Mouse (Mus musculus) thymus, adult 18-20 months (tissue): Measurements from ENCODE around the gene Gm14597.
"Not testable (repeated sequence)": the region's sequence is repeated elsewhere in the genome, so short reads cannot be mapped to it uniquely, and the experiment has no call there.

Experiments used
- DNase-seq, 2 experiments: peaks; one replicate each; pipeline ENCODE4 v3.0.0; 2022; ENCODE audit warnings: mixed read lengths in 2 of 2

Gene Gm14597

GRCm38 (mm10) chrX:53608879-53609278 is at the start of gene Gm14597:
TSS of gene Gm14597 (minus strand) at chrX:53608979.
- DNase-seq = not testable (repeated sequence)

- not testable (repeated sequence) for DNase-seq
These were observed 44.1 kb upstream of the Gm14597 start for GRCm38 (mm10) chrX:53652917-53653316.

- DNase-seq = no peak
These were observed 37.1 kb upstream of the Gm14597 start for GRCm38 (mm10) chrX:53645885-53646284.

- peak; percentile 23 to 49 for DNase-seq
These were observed 34.5 kb upstream of the Gm14597 start, which contains the start of gene Rtl8a for GRCm38 (mm10) chrX:53642980-53643961. TSS of gene Rtl8a (minus strand) at chrX:53643682.

GRCm38 (mm10) chrX:53642604-53642979 is 33.8 kb upstream of the Gm14597 start:
- not testable (repeated sequence) for DNase-seq

- not testable (repeated sequence) for DNase-seq
These were observed 29.3 kb upstream of the Gm14597 start for GRCm38 (mm10) chrX:53638107-53638506.

- not testable (repeated sequence) for DNase-seq
These were observed 2.6 kb upstream of the Gm14597 start for GRCm38 (mm10) chrX:53611395-53611794.

- peak in 1 of 2 experiments; percentile 11 for DNase-seq
These were observed 1.8 kb upstream of the Gm14597 start for GRCm38 (mm10) chrX:53610571-53610970.

- no peak for DNase-seq
These were observed 511 bp downstream of the Gm14597 start for GRCm38 (mm10) chrX:53608122-53608813.

GRCm38 (mm10) chrX:53607242-53608121 is 1.3 kb downstream of the Gm14597 start, which contains the start of gene Rtl8c:
TSS of gene Rtl8c (plus strand) at chrX:53608032.
- peak; percentile 55 to 63 for DNase-seq

- not testable (repeated sequence) for DNase-seq
These were observed 2.6 kb downstream of the Gm14597 start for GRCm38 (mm10) chrX:53606176-53606575.

GRCm38 (mm10) chrX:53599993-53600392 is 8.8 kb downstream of the Gm14597 start:
- DNase-seq = not testable (repeated sequence)

GRCm38 (mm10) chrX:53583404-53583803 is 25.4 kb downstream of the Gm14597 start:
- not testable (repeated sequence) for DNase-seq

- not testable (repeated sequence) for DNase-seq
These were observed 27.4 kb downstream of the Gm14597 start for GRCm38 (mm10) chrX:53581407-53581806.

- DNase-seq = no peak
These were observed 29.5 kb downstream of the Gm14597 start for GRCm38 (mm10) chrX:53579311-53579710.
